Mouse (Mus musculus) MEL (cell line): ENCODE data around the gene Rbpj. TPM values are rescaled to one million over a fixed set of nuclear protein-coding genes. Genes with fewer than 3 reads are reported as not detected.

Experiments used
- DNase-seq: peaks from one replicate; pipeline ENCODE4 v3.0.0; 2011; ENCODE audit warnings: low read depth, low spot score
- H3K27ac ChIP-seq: 2 replicates; pipeline ENCODE4 v1.5.1; 2012; ENCODE audit warnings: low read depth, mild to moderate bottlenecking, control low read depth, low read length, moderate library complexity; ENCODE audit not compliant: control insufficient read depth
- H3K27me3 ChIP-seq, 2 experiments: fragments of 150-350 bp in 1 of 2; sonication (generic) in 1 of 2; 2 replicates each; pipeline ENCODE4 v1.6.1; 2012; ENCODE audit warnings: low read length in 2 of 2, mild to moderate bottlenecking in 2 of 2, improper control_type of control experiment in 1 of 2, moderate library complexity in 1 of 2; ENCODE audit not compliant: insufficient read depth in 2 of 2, control insufficient read depth in 1 of 2
- H3K36me3 ChIP-seq, 2 experiments: 2 replicates each; pipeline ENCODE4 v1.6.1; 2012 to 2014; ENCODE audit warnings: low read length in 2 of 2, improper control_type of control experiment in 1 of 2, inconsistent platforms in 1 of 2, mild to moderate bottlenecking in 1 of 2; ENCODE audit not compliant: insufficient read depth in 2 of 2, control insufficient read depth in 1 of 2
- H3K4me1 ChIP-seq, 2 experiments: fragments of 150-350 bp in 1 of 2; sonication (generic) in 1 of 2; 2 replicates each; pipeline ENCODE4 v1.6.1; 2012; ENCODE audit warnings: low read length in 2 of 2, improper control_type of control experiment in 1 of 2, mild to moderate bottlenecking in 1 of 2; ENCODE audit not compliant: insufficient read depth in 2 of 2, control insufficient read depth in 1 of 2
- H3K4me3 ChIP-seq, 2 experiments: fragments of 150-350 bp in 1 of 2; sonication (generic) in 1 of 2; 2 replicates each; pipeline ENCODE4 v1.5.1; 2012; ENCODE audit warnings: low read depth in 2 of 2, low read length in 2 of 2, mild to moderate bottlenecking in 2 of 2, moderate library complexity in 2 of 2, control low read depth in 1 of 2, improper control_type of control experiment in 1 of 2; ENCODE audit not compliant: control insufficient read depth in 1 of 2, insufficient read depth in 1 of 2
- H3K79me2 ChIP-seq: 2 replicates; pipeline ENCODE4 v1.6.1; 2012; ENCODE audit warnings: mild to moderate bottlenecking, low read length, moderate library complexity; ENCODE audit not compliant: control insufficient read depth, poor library complexity, insufficient read depth
- H3K9ac ChIP-seq: 2 replicates; pipeline ENCODE4 v1.6.1; 2012; ENCODE audit warnings: low read depth, mild to moderate bottlenecking, control low read depth, low read length, moderate library complexity; ENCODE audit not compliant: control insufficient read depth, poor library complexity, severe bottlenecking
- H3K9me3 ChIP-seq: fragments of 150-350 bp; sonication (generic); replicated peaks from 2 replicates; pipeline ENCODE4 v1.6.1; 2012; ENCODE audit warnings: mild to moderate bottlenecking, low read length, improper control_type of control experiment, moderate library complexity; ENCODE audit not compliant: insufficient read depth
- CHD1 ChIP-seq: IDR thresholded peaks from 2 replicates; pipeline ENCODE4 v1.6.1; 2012; ENCODE audit warnings: low read depth, mild to moderate bottlenecking, inconsistent platforms, low read length, improper control_type of control experiment
- ETS1 ChIP-seq: IDR thresholded peaks from 2 replicates; pipeline ENCODE4 v1.6.1; 2012; ENCODE audit warnings: low read depth, mild to moderate bottlenecking, inconsistent platforms, low read length, improper control_type of control experiment, moderate library complexity
- GABPA ChIP-seq: IDR thresholded peaks from 2 replicates; pipeline ENCODE4 v1.6.1; 2012; ENCODE audit warnings: low read depth, mild to moderate bottlenecking, inconsistent platforms, low read length, improper control_type of control experiment, moderate library complexity
- GATA1 ChIP-seq: IDR thresholded peaks from 2 replicates; pipeline ENCODE4 v1.6.1; 2011; ENCODE audit warnings: low read depth, low read length, improper control_type of control experiment
- MAZ ChIP-seq: IDR thresholded peaks from 2 replicates; pipeline ENCODE4 v1.6.1; 2012; ENCODE audit warnings: low read depth, mild to moderate bottlenecking, inconsistent platforms, low read length, improper control_type of control experiment
- NRF1 ChIP-seq: IDR thresholded peaks from 2 replicates; pipeline ENCODE4 v1.6.1; 2014; ENCODE audit warnings: low read depth, mild to moderate bottlenecking, inconsistent platforms, low read length, improper control_type of control experiment, moderate library complexity; ENCODE audit not compliant: poor library complexity, insufficient read depth, severe bottlenecking
- RAD21 ChIP-seq: IDR thresholded peaks from 2 replicates; pipeline ENCODE4 v1.6.1; 2011; ENCODE audit warnings: mild to moderate bottlenecking, low read depth, low read length, improper control_type of control experiment
- TAL1 ChIP-seq: IDR thresholded peaks from 2 replicates; pipeline ENCODE4 v1.6.1; 2012; ENCODE audit warnings: mild to moderate bottlenecking, inconsistent platforms, low read length, moderate library complexity, mixed read lengths
- UBTF ChIP-seq: IDR thresholded peaks from 2 replicates; pipeline ENCODE4 v1.6.1; 2012; ENCODE audit warnings: low read depth, mild to moderate bottlenecking, inconsistent platforms, low read length, improper control_type of control experiment, moderate library complexity, borderline replicate concordance; ENCODE audit not compliant: insufficient read depth
- USF1 ChIP-seq: IDR thresholded peaks from 2 replicates; pipeline ENCODE4 v1.6.1; 2014; ENCODE audit warnings: low read depth, mild to moderate bottlenecking, inconsistent platforms, low read length, improper control_type of control experiment, moderate library complexity
- ZC3H11A ChIP-seq: IDR thresholded peaks from 2 replicates; pipeline ENCODE4 v1.6.1; 2012; ENCODE audit warnings: low read depth, mild to moderate bottlenecking, inconsistent platforms, low read length, improper control_type of control experiment
- ZKSCAN1 ChIP-seq: IDR thresholded peaks from 2 replicates; pipeline ENCODE4 v1.6.1; 2012; ENCODE audit warnings: low read depth, mild to moderate bottlenecking, inconsistent platforms, low read length, improper control_type of control experiment, moderate library complexity
- ZMIZ1 ChIP-seq: IDR thresholded peaks from 2 replicates; pipeline ENCODE4 v1.6.1; 2012; ENCODE audit warnings: low read depth, mild to moderate bottlenecking, inconsistent platforms, low read length, improper control_type of control experiment, moderate library complexity
- ZNF384 ChIP-seq: IDR thresholded peaks from 2 replicates; pipeline ENCODE4 v1.6.1; 2012; ENCODE audit warnings: low read depth, mild to moderate bottlenecking, inconsistent platforms, low read length, improper control_type of control experiment
- polyA plus RNA-seq, 2 experiments: library from polyadenylated mRNA; stranded (reverse) in 1 of 2; unstranded in 1 of 2; fragments of >175 nt in 1 of 2; fragments of >200 nt in 1 of 2; gene quantifications; 2 replicates each; pipeline versions ENCODE4 v1.2.1 to v1.2.4; 2012; ENCODE audit warnings: low replicate concordance in 2 of 2, low read depth in 1 of 2; ENCODE audit not compliant: insufficient read length in 2 of 2, insufficient read depth in 1 of 2, missing spikeins in 1 of 2
- total RNA-seq: library from RNA; depleted of rRNA; stranded (reverse); fragments of 300-350 nt; gene quantifications from 2 replicates; pipeline ENCODE4 v1.2.3, GENCODE M21; 2012

The Rbpj gene
- total and polyA plus RNA-seq, 3 experiments: 6.0 to 34.5 (median 19.1) TPM

- H3K36me3 ChIP-seq: no peaks in the 10 kb centered on the region
- H3K4me3 ChIP-seq: no peak overlapping the region
- no peak for DNase-seq
- no peaks in the 10 kb centered on the region for H3K9me3 ChIP-seq
- no peak overlapping the region for H3K9ac ChIP-seq
- H3K27ac ChIP-seq: no peak overlapping the region
- no peaks in the 10 kb centered on the region for H3K79me2 ChIP-seq
- H3K4me1 ChIP-seq: no peaks in the 10 kb centered on the region
- H3K27me3 ChIP-seq: no peaks in the 10 kb centered on the region
- TF ChIP-seq ETS1 (no peak), RAD21 (no peak), USF1 (no peak), ZMIZ1 (no peak), UBTF (no peak), ZKSCAN1 (no peak), MAZ (no peak), ZNF384 (no peak), TAL1 (no peak), ZC3H11A (no peak), CHD1 (no peak), GABPA (no peak), NRF1 (no peak)
These were observed 3.3 kb downstream of the Rbpj start for GRCm38 (mm10) chr5:53469098-53469776.

- Histone ChIP-seq H3K27ac (no peak overlapping the region), H3K4me3 (no peak overlapping the region), H3K9ac (no peak overlapping the region), H3K36me3 (no peaks in the 10 kb centered on the region), H3K79me2 (no peaks in the 10 kb centered on the region), H3K4me1 (no peaks in the 10 kb centered on the region), H3K9me3 (no peaks in the 10 kb centered on the region), H3K27me3 (no peaks in the 10 kb centered on the region)
- no peak for DNase-seq
- no peak for TF ChIP-seq CHD1
- no peak for TF ChIP-seq GATA1
These were observed 3.8 kb downstream of the Rbpj start for GRCm38 (mm10) chr5:53469777-53470131.
